Mouse (Mus musculus): ENCODE measurements around the gene Hip1r. TPM values are rescaled to one million over a fixed set of nuclear protein-coding genes. Genes with fewer than 3 reads are reported as not detected.
"Not testable (repeated sequence)": the region's sequence is repeated elsewhere in the genome, so short reads cannot be mapped to it uniquely, and the experiment has no call there.

Gene Hip1r
- polyA plus RNA-seq, 1 experiment from 2014 or later, result 20.2 TPM

- no peak overlapping the region for H3K9ac ChIP-seq (ENCODE audit: low read depth, low read length)
- H3K4me1 ChIP-seq (replicated peaks; ENCODE audit: control insufficient read depth, insufficient read depth, low read length), result peaks cover 29% of the 10 kb centered on the region
- no peak overlapping the region for H3K4me3 ChIP-seq (ENCODE audit: low read depth, low read length)
- no peak overlapping the region for H3K27ac ChIP-seq (ENCODE audit: low read depth, low read length)
- H3K9me3 ChIP-seq (ENCODE audit: control insufficient read depth, low read length), result no peaks in the 10 kb centered on the region
- 51% methylated on average over 11 of the region's 11 CpGs for whole genome bisulfite sequencing
- H3K27me3 ChIP-seq (replicated peaks; ENCODE audit: control insufficient read depth, insufficient read depth, low read length), result no peaks in the 10 kb centered on the region
- H3K4me2 ChIP-seq, result no peak overlapping the region
- no peak for DNase-seq (ENCODE audit: low spot score)
- H3K36me3 ChIP-seq (ENCODE audit: control insufficient read depth, insufficient read depth, low read length), result no peaks in the 10 kb centered on the region
- ATAC-seq (replicated peaks; ENCODE audit: low FRiP score), result no peak
These were observed 72.1 kb downstream of the Hip1r start for GRCm38 (mm10) chr5:124045453-124046010.

- Histone ChIP-seq H3K4me1 (replicated peaks; ENCODE audit: control insufficient read depth, insufficient read depth, low read length) (peaks cover 40% of the 10 kb centered on the region), H3K4me2 (no peak overlapping the region), H3K27me3 (replicated peaks; ENCODE audit: control insufficient read depth, insufficient read depth, low read length) (no peaks in the 10 kb centered on the region), H3K36me3 (ENCODE audit: control insufficient read depth, insufficient read depth, low read length) (no peaks in the 10 kb centered on the region), H3K9ac (ENCODE audit: low read depth, low read length) (0 out of 2 replicates have a peak overlapping the region, but pooled peaks have one; percentile 5), H3K4me3 (ENCODE audit: low read depth, low read length) (no peak overlapping the region), H3K9me3 (ENCODE audit: control insufficient read depth, low read length) (no peaks in the 10 kb centered on the region), H3K27ac (ENCODE audit: low read depth, low read length) (no peak overlapping the region; the same call in 1 of the 2 replicates)
- no peak for DNase-seq (ENCODE audit: low spot score)
- ATAC-seq (replicated peaks; ENCODE audit: low FRiP score), result no peak
- WGBS, result 80% methylated on average over 7 of the region's 7 CpGs
These were observed 73.4 kb downstream of the Hip1r start for GRCm38 (mm10) chr5:124046741-124047401.

GRCm38 (mm10) chr5:124049249-124050045 lies 76.0 kb downstream of the Hip1r start:
- 52% methylated on average over 15 of the region's 15 CpGs for WGBS
- peak overlapping the region; percentile 11; the same call in 1 of the 2 replicates for H3K4me3 ChIP-seq (ENCODE audit: low read depth, low read length)
- H3K36me3 ChIP-seq (ENCODE audit: control insufficient read depth, insufficient read depth, low read length), result no peaks in the 10 kb centered on the region
- ATAC-seq (replicated peaks; ENCODE audit: low FRiP score) (no peak), DNase-seq (ENCODE audit: low spot score) (no peak)
- H3K27me3 ChIP-seq (replicated peaks; ENCODE audit: control insufficient read depth, insufficient read depth, low read length), result no peaks in the 10 kb centered on the region
- H3K4me2 ChIP-seq, result peak overlapping the region; percentile 52
- H3K9me3 ChIP-seq (ENCODE audit: control insufficient read depth, low read length), result no peaks in the 10 kb centered on the region
- peaks cover 38% of the 10 kb centered on the region for H3K4me1 ChIP-seq (replicated peaks; ENCODE audit: control insufficient read depth, insufficient read depth, low read length)
- H3K27ac ChIP-seq (ENCODE audit: low read depth, low read length), result peak overlapping the region; percentile 87
- peak overlapping the region; percentile 61 for H3K9ac ChIP-seq (ENCODE audit: low read depth, low read length)

GRCm38 (mm10) chr5:124050095-124051050 lies 76.9 kb downstream of the Hip1r start:
- Histone ChIP-seq H3K36me3 (ENCODE audit: control insufficient read depth, insufficient read depth, low read length) (no peaks in the 10 kb centered on the region), H3K9ac (ENCODE audit: low read depth, low read length) (peak overlapping the region; percentile 61), H3K4me1 (replicated peaks; ENCODE audit: control insufficient read depth, insufficient read depth, low read length) (peaks cover 38% of the 10 kb centered on the region), H3K4me3 (ENCODE audit: low read depth, low read length) (peak overlapping the region; percentile 11; the same call in 1 of the 2 replicates), H3K9me3 (ENCODE audit: control insufficient read depth, low read length) (no peaks in the 10 kb centered on the region), H3K27ac (ENCODE audit: low read depth, low read length) (peak overlapping the region; percentile 87), H3K27me3 (replicated peaks; ENCODE audit: control insufficient read depth, insufficient read depth, low read length) (no peaks in the 10 kb centered on the region), H3K4me2 (peak overlapping the region; percentile 52)
- WGBS, result 31% methylated on average over 14 of the region's 14 CpGs
- ATAC-seq (replicated peaks; ENCODE audit: low FRiP score) (no peak), DNase-seq (ENCODE audit: low spot score) (peak; percentile 65)

GRCm38 (mm10) chr5:124051899-124052491 lies 78.6 kb downstream of the Hip1r start:
- Histone ChIP-seq H3K9me3 (ENCODE audit: control insufficient read depth, low read length) (no peaks in the 10 kb centered on the region), H3K4me1 (replicated peaks; ENCODE audit: control insufficient read depth, insufficient read depth, low read length) (peaks cover 38% of the 10 kb centered on the region), H3K36me3 (ENCODE audit: control insufficient read depth, insufficient read depth, low read length) (no peaks in the 10 kb centered on the region), H3K27ac (ENCODE audit: low read depth, low read length) (peak overlapping the region; percentile 84), H3K4me3 (ENCODE audit: low read depth, low read length) (peak overlapping the region; percentile 0; the same call in 1 of the 2 replicates), H3K27me3 (replicated peaks; ENCODE audit: control insufficient read depth, insufficient read depth, low read length) (no peaks in the 10 kb centered on the region), H3K4me2 (peak overlapping the region; percentile 39), H3K9ac (ENCODE audit: low read depth, low read length) (peak overlapping the region; percentile 1; the same call in 1 of the 2 replicates)
- DNase-seq (ENCODE audit: low spot score) (peak; percentile 68), ATAC-seq (replicated peaks; ENCODE audit: low FRiP score) (peak; percentile 95)
- 41% methylated on average over 11 of the region's 11 CpGs for WGBS

GRCm38 (mm10) chr5:124052641-124053040 lies 79.2 kb downstream of the Hip1r start:
- not testable (repeated sequence) for H3K36me3 ChIP-seq (ENCODE audit: control insufficient read depth, insufficient read depth, low read length); ATAC-seq (replicated peaks; ENCODE audit: low FRiP score); H3K4me3 ChIP-seq (ENCODE audit: low read depth, low read length); H3K9me3 ChIP-seq (ENCODE audit: control insufficient read depth, low read length); H3K9ac ChIP-seq (ENCODE audit: low read depth, low read length); DNase-seq (ENCODE audit: low spot score); H3K27me3 ChIP-seq (replicated peaks; ENCODE audit: control insufficient read depth, insufficient read depth, low read length)
- H3K4me1 ChIP-seq (replicated peaks; ENCODE audit: control insufficient read depth, insufficient read depth, low read length), result peaks cover 34% of the 10 kb centered on the region
- H3K4me2 ChIP-seq, result 0 out of 2 replicates have a peak overlapping the region, but pooled peaks have one; percentile 6
- H3K27ac ChIP-seq (ENCODE audit: low read depth, low read length), result peak overlapping the region; percentile 84
- 82% methylated on average over 7 of the region's 7 CpGs for WGBS
